Mouse (Mus musculus) retina, adult 2 months (tissue): Measurements from ENCODE around the gene Hand1.
"Not testable (repeated sequence)": the region's sequence is repeated elsewhere in the genome, so short reads cannot be mapped to it uniquely, and the experiment has no call there.

ENCODE experiments used
- DNase-seq: peaks from one replicate; pipeline ENCODE4 v3.0.0-alpha.2; 2012; ENCODE audit warnings: low read depth, low spot score

Hand1 gene

GRCm38 (mm10) chr11:57834031-57834430, 1.4 kb upstream of the Hand1 start:
- no peak for DNase-seq

- no peak for DNase-seq
These were observed 819 bp upstream of the Hand1 start for GRCm38 (mm10) chr11:57833296-57833977.

GRCm38 (mm10) chr11:57831861-57832260, 757 bp downstream of the Hand1 start:
- DNase-seq = no peak

GRCm38 (mm10) chr11:57831281-57831781, 1.3 kb downstream of the Hand1 start:
- DNase-seq = no peak

- DNase-seq = no peak
These were observed 2.5 kb downstream of the Hand1 start for GRCm38 (mm10) chr11:57829871-57830775.

- DNase-seq = no peak
These were observed 3.4 kb downstream of the Hand1 start for GRCm38 (mm10) chr11:57828955-57829870.

GRCm38 (mm10) chr11:57827915-57828545, 4.6 kb downstream of the Hand1 start:
- DNase-seq = no peak

GRCm38 (mm10) chr11:57827048-57827914, 5.3 kb downstream of the Hand1 start:
- DNase-seq = no peak

- not testable (repeated sequence) for DNase-seq
These were observed 7.4 kb downstream of the Hand1 start for GRCm38 (mm10) chr11:57825234-57825633.

- DNase-seq = no peak
These were observed 8.9 kb downstream of the Hand1 start for GRCm38 (mm10) chr11:57823714-57824113.

- DNase-seq = not testable (repeated sequence)
These were observed 9.5 kb downstream of the Hand1 start for GRCm38 (mm10) chr11:57823159-57823558.

GRCm38 (mm10) chr11:57819999-57820581, 12.5 kb downstream of the Hand1 start:
- DNase-seq = no peak

GRCm38 (mm10) chr11:57818189-57818588, 14.4 kb downstream of the Hand1 start:
- DNase-seq = no peak

- DNase-seq = no peak
These were observed 19.0 kb downstream of the Hand1 start for GRCm38 (mm10) chr11:57813641-57814040.

- DNase-seq = no peak
These were observed 20.4 kb downstream of the Hand1 start for GRCm38 (mm10) chr11:57812212-57812611.

GRCm38 (mm10) chr11:57811006-57811405, 21.6 kb downstream of the Hand1 start:
- no peak for DNase-seq

GRCm38 (mm10) chr11:57809732-57810098, 22.9 kb downstream of the Hand1 start:
- DNase-seq = no peak

GRCm38 (mm10) chr11:57809017-57809731, 23.4 kb downstream of the Hand1 start:
- no peak for DNase-seq

- no peak for DNase-seq
These were observed 27.6 kb downstream of the Hand1 start for GRCm38 (mm10) chr11:57805047-57805446.
